Mouse (Mus musculus) neural tube, embryonic 14.5 days (tissue): ENCODE results near the gene Harbi1. TPM values are rescaled to one million over a fixed set of nuclear protein-coding genes. Genes with fewer than 3 reads are reported as not detected.

Source experiments
- ATAC-seq: fragments of 200-750 bp; cut with Nextera tagmentation; 2 replicates; pipeline ENCODE4 v1.8.0; 2017; ENCODE audit warnings: low read depth, mild to moderate bottlenecking, moderate TSS enrichment, moderate library complexity
- H3K27ac ChIP-seq: fragments of 300-500 bp; sonication (generic); 2 replicates; pipeline ENCODE4 v1.5.1; 2014; ENCODE audit warnings: low read depth, mild to moderate bottlenecking, control low read depth, low read length, moderate library complexity, mixed read lengths
- H3K27me3 ChIP-seq: fragments of 300-500 bp; sonication (generic); 2 replicates; pipeline ENCODE4 v1.6.1; 2014; ENCODE audit warnings: low read length; ENCODE audit not compliant: control insufficient read depth, insufficient read depth
- H3K36me3 ChIP-seq: fragments of 300-500 bp; sonication (generic); 2 replicates; pipeline ENCODE4 v1.6.1; 2014; ENCODE audit warnings: low read length, mixed read lengths; ENCODE audit not compliant: control insufficient read depth, insufficient read depth
- H3K4me1 ChIP-seq: fragments of 300-500 bp; sonication (generic); 2 replicates; pipeline ENCODE4 v1.6.1; 2014; ENCODE audit warnings: low read length; ENCODE audit not compliant: control insufficient read depth, insufficient read depth
- H3K4me2 ChIP-seq: fragments of 300-500 bp; sonication (generic); 2 replicates; pipeline ENCODE4 v1.6.1; 2014; ENCODE audit warnings: mild to moderate bottlenecking, low read depth, low read length, control low read depth
- H3K4me3 ChIP-seq: fragments of 300-500 bp; sonication (generic); 2 replicates; pipeline ENCODE4 v1.5.1; 2014; ENCODE audit warnings: low read depth, low read length, control low read depth, mixed read lengths
- H3K9ac ChIP-seq: fragments of 300-500 bp; sonication (generic); replicated peaks from 2 replicates; pipeline ENCODE4 v1.6.1; 2014; ENCODE audit warnings: low read depth, mild to moderate bottlenecking, control low read depth, low read length, mixed read lengths
- H3K9me3 ChIP-seq: fragments of 300-500 bp; sonication (generic); 2 replicates; pipeline ENCODE4 v1.6.1; 2016; ENCODE audit warnings: low read length; ENCODE audit not compliant: control insufficient read depth
- WGBS: fragments of 180-500 bp; shearing (Covaris S2); extraction: QIAGEN DNeasy Blood & Tissue Kit; methylation state at CpG from one replicate; pipeline ENCODE4 v1.1.7; 2014; 5-methylcytosine and 5-hydroxymethylcytosine counted together
- polyA plus RNA-seq: library from polyadenylated mRNA; unstranded; fragments of >200 nt; fragmentation: Nextera tagmentation; extraction: Ambion mirVana; gene quantifications from 2 replicates; pipeline ENCODE4 v1.2.1, GENCODE M21; 2014

Harbi1 gene
- polyA plus RNA-seq, 1 experiment from 2014 or later: 16.5 TPM

DNA sequence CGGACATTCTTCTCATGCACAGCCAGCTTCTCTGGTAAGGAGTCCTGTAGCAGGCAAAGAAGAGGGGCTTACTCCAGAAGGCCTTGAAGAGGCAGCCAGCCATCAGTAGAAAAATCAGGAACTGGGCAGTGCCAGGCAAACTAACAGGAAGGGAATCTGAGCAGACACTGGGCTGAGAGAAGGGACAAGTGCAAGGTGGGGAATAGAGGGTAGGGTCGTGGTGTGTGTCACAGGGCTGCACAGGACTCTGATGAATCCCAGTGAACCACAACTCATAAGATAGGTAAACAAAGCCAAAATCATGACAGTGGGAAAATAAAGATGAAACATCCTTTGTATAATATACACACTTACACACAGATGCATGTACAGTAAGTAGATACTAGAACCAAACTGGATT, 34.2 kb upstream of the Harbi1 start:
- Histone ChIP-seq H3K4me3 (no peak overlapping the region), H3K36me3 (peaks cover 49% of the 10 kb centered on the region), H3K9ac (no peak overlapping the region), H3K27me3 (no peaks in the 10 kb centered on the region), H3K4me2 (no peak overlapping the region), H3K4me1 (no peaks in the 10 kb centered on the region), H3K27ac (no peak overlapping the region), H3K9me3 (no peaks in the 10 kb centered on the region)
- WGBS: 78% methylated on average over 2 of the region's 2 CpGs
- ATAC-seq: no peak

DNA sequence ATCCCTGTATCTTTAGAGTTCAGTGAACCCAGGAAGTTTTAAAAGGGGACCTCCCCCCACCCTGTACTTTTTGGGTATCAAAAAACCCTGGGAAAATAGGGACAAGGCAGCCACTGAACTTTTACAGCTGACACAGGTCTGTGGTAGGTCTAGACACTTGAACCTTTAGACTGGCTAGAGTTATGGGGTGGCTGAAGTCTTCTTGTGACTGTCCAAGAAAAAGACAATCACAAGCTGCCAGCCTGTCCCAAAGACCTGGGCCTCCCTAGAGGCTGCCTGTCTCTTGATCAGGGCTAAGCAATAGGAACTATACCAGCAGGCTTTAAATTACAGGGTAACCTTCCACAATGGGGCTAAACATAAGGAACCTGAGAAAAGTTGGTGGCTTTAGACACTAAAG, 33.7 kb upstream of the Harbi1 start:
- Histone ChIP-seq H3K9ac (no peak overlapping the region), H3K4me1 (no peaks in the 10 kb centered on the region), H3K27me3 (no peaks in the 10 kb centered on the region), H3K9me3 (no peaks in the 10 kb centered on the region), H3K27ac (no peak overlapping the region), H3K4me2 (no peak overlapping the region), H3K36me3 (peaks cover 54% of the 10 kb centered on the region), H3K4me3 (no peak overlapping the region)
- ATAC-seq: no peak

DNA sequence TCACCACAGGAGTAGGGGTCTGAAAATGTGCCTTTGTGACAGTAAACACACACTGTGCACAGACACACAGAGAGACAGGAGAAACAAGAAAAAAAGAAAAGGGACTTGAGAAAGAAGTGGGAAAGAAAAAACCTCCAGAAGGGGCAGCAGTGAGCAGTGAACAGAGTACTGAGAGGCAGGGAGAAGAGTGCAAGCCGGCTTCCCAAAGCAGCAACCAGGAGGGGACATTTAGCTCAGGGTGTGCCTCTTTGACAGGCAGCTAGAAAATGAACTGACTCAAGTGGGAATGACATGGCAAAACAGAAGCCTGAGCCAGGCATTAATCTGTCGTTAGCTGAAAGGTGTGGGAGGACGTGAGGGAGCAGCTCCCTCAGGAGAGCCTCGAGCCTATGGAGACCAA, 27.8 kb upstream of the Harbi1 start:
- ATAC-seq: no peak
- Histone ChIP-seq H3K4me3 (no peak overlapping the region), H3K4me2 (no peak overlapping the region), H3K36me3 (peaks cover 55% of the 10 kb centered on the region; the same call in 1 of the 2 replicates), H3K9me3 (no peaks in the 10 kb centered on the region), H3K27ac (no peak overlapping the region), H3K9ac (no peak overlapping the region), H3K4me1 (no peaks in the 10 kb centered on the region), H3K27me3 (no peaks in the 10 kb centered on the region)
- WGBS: 66% methylated on average over 4 of the region's 4 CpGs

DNA sequence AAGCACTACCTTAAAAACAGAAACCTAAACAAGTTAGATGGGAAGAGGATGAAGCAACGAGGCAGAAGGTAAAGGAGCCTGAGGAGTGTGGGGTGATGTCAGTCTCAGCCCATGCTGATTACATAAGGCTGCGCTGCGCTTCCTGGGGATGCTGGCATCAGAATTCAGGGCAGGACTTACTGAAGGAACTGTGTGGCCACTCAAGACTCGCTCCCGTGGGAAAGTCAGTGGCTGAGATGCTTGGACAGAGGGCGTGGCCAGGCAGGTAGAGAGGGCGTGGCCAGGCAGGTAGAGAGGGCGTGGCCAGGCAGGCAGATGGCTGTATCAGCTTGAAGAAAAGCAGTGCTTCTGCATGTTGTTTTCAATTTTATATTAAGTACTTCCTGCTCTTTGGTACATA, 26.7 kb upstream of the Harbi1 start:
- Histone ChIP-seq H3K36me3 (peaks cover 55% of the 10 kb centered on the region; the same call in 1 of the 2 replicates), H3K27me3 (no peaks in the 10 kb centered on the region), H3K4me2 (no peak overlapping the region), H3K9ac (no peak overlapping the region), H3K9me3 (no peaks in the 10 kb centered on the region), H3K4me1 (no peaks in the 10 kb centered on the region), H3K4me3 (no peak overlapping the region), H3K27ac (no peak overlapping the region)
- ATAC-seq: no peak
- WGBS: 76% methylated on average over 8 of the region's 8 CpGs

DNA sequence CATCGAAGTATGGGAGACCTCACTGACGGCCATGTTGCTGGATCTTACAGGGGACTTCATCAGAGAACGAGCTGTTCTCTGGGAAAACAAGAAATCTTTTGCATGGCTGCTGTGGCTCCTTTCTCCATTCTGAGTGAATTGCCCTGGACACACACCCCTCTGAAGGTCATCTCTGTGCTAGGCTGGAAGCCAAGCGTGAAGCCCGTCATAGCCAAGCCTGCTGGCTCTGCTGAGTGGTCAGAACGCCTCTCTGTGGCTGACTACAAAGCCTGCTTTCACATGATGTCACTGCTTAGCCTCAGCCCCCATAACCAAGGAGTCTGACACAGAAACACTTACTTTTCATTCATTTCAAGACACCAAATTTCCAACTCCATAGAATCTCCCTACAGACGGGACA, 21.2 kb upstream of the Harbi1 start:
- Histone ChIP-seq H3K36me3 (peaks cover 33% of the 10 kb centered on the region), H3K9me3 (no peaks in the 10 kb centered on the region), H3K27me3 (no peaks in the 10 kb centered on the region), H3K4me3 (no peak overlapping the region), H3K9ac (no peak overlapping the region), H3K27ac (no peak overlapping the region), H3K4me1 (no peaks in the 10 kb centered on the region), H3K4me2 (no peak overlapping the region)
- ATAC-seq: no peak
- WGBS: 86% methylated on average over 7 of the region's 7 CpGs

DNA sequence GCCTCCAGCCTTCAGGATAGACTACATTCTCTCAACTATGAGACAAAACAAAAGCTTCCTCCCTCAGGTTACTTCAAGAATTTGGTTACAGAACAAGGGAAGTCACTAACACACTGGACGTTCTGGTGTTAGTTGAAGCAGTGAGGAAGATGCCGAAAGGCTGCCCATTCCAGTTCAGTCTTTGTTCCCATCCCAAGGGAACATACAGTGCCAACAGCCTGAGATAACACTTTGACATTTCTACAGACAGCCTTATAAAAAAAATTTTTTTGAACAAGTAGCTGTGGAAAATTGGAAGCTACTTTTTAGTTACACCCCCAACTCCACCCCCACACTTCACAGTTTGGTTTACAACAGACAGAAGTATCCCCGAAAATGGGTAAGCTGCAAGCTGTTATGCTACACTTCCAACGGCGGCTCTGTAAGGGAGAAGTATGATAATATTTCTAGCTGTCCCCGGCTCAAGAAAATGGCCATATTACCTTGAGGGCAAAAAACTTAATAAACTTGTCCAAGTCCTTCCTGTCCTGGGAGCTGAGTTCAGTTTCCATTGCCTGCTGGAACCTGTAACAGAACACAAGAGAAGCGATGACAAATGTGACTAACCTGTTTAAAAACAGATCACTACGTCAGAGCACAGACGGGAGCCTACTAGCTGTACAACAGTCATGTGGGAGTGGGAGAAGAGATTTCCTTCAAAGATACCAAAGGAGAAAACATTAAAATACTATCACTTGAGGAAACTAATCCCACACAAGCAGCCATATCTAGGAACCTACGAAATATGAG, 15.0 kb upstream of the Harbi1 start:
- no peaks in the 10 kb centered on the region for H3K27me3 ChIP-seq
- WGBS: 94% methylated on average over 10 of the region's 10 CpGs
- H3K36me3 ChIP-seq: peaks cover 6% of the 10 kb centered on the region; the same call in 1 of the 2 replicates
- H3K9me3 ChIP-seq: no peaks in the 10 kb centered on the region
- H3K9ac ChIP-seq: no peak overlapping the region
- ATAC-seq: no peak
- H3K4me2 ChIP-seq: no peak overlapping the region
- H3K4me1 ChIP-seq: no peaks in the 10 kb centered on the region
- H3K27ac ChIP-seq: no peak overlapping the region
- no peak overlapping the region for H3K4me3 ChIP-seq

DNA sequence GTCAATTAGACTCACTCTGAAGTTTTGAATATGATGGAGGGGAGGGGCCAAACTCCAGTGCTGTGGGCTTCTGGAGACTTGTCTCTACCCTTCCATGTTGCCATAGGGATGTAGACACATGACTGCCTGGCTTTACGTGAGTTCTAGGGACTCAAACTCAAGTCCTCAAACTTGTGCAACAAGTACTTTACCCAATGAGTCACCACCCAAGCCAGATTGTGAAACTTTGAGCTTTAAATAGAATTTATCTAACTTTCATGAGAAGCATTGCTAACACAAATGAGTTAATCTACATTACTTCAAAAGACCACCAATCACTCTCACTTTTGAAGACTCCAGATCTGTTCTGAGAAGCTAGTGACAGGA, 14.4 kb upstream of the Harbi1 start:
- Histone ChIP-seq H3K36me3 (peaks cover 6% of the 10 kb centered on the region; the same call in 1 of the 2 replicates), H3K4me3 (no peak overlapping the region), H3K9ac (no peak overlapping the region), H3K4me1 (no peaks in the 10 kb centered on the region), H3K9me3 (no peaks in the 10 kb centered on the region), H3K27me3 (no peaks in the 10 kb centered on the region), H3K4me2 (no peak overlapping the region), H3K27ac (no peak overlapping the region)
- no peak for ATAC-seq
- 92% methylated on average over 1 of the region's 1 CpGs for WGBS

DNA sequence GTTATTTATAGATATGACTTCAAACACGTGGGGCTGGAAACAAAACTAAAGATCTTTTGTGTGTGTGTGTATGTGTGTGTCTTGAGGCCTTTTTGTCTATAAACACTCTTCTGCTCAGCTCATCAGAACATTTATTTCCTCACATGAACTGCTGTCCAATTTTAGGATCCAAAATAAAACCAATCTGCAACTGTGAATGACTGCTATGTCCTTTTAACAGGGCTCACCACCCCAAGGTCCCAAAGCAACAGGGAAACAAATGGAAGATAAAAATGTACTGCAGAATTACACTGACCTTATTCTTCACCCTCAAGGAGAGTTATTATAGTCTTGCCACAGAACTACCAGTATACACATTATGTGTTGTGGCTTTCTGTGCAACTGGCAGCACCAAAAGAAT, 11.4 kb upstream of the Harbi1 start:
- Histone ChIP-seq H3K27me3 (no peaks in the 10 kb centered on the region), H3K27ac (no peak overlapping the region), H3K4me2 (no peak overlapping the region), H3K4me1 (no peaks in the 10 kb centered on the region), H3K36me3 (peaks cover 6% of the 10 kb centered on the region; the same call in 1 of the 2 replicates), H3K9ac (no peak overlapping the region), H3K4me3 (no peak overlapping the region), H3K9me3 (no peaks in the 10 kb centered on the region)
- ATAC-seq: no peak
- WGBS: 80% methylated on average over 1 of the region's 1 CpGs

DNA sequence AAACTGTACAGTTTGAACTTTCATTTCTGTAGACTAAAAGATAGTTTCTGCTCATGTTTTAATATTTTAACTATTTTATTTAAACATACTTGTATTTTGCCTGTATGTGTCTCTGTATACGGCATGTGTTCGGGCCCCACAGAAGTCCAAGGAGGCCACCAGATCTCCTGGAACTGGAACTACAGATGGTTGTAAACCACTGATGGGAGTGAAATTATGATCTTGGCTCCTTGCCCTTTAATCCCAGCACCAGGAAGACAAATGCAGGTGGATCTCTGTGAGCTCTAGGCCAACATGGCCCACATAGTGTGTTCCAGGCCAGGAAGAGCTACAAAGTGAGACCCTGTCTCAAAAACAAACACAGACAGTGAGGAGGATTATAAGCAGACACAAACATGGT, 9.3 kb upstream of the Harbi1 start:
- no peak overlapping the region for H3K27ac ChIP-seq
- H3K4me3 ChIP-seq: no peak overlapping the region
- no peaks in the 10 kb centered on the region for H3K27me3 ChIP-seq
- H3K36me3 ChIP-seq: no peaks in the 10 kb centered on the region
- no peak overlapping the region for H3K9ac ChIP-seq
- H3K4me2 ChIP-seq: no peak overlapping the region
- H3K9me3 ChIP-seq: no peaks in the 10 kb centered on the region
- no peaks in the 10 kb centered on the region for H3K4me1 ChIP-seq
- WGBS: 97% methylated on average over 2 of the region's 2 CpGs
- ATAC-seq: no peak
